Mouse (Mus musculus): ENCODE data around the gene Lca5.

DNA sequence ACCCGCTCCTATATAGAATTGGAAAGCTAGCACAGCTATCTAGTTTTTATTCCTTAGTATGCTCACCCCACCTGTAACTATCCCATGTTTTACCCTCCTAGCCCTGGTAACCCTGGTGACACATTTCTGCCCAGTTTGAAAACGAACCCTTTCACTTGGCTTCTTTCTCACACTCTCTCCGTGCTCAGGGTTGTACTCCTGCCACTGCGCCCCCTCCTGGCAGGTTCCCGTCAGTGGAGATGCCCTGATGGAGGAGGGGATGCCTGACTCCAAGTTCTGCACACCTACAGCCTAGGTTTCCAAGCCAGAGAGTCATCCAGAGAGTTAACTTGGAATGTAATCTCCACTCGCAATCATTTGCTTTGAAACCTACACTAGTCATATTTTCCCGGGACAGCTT is 7.3 kb downstream of the Lca5 start:
- TF ChIP-seq CTCF (IDR thresholded peaks at IDR 0.05; ENCODE audit: low read depth, low read length) (peak; percentile 29; the same call in 1 of the 2 replicates), TAL1 (conservative IDR thresholded peaks at IDR 0.05; ENCODE audit: low read depth, low read length) (no peak)
